Mouse (Mus musculus) myocyte (in vitro differentiated cells): ENCODE measurements around the gene B3galt5.

Experiments used
- CEBPB ChIP-seq: IDR thresholded peaks from 2 replicates; pipeline ENCODE4 v1.6.1; 2011; ENCODE audit warnings: mild to moderate bottlenecking, moderate library complexity; ENCODE audit not compliant: poor library complexity, insufficient read depth, severe bottlenecking
- E2F4 ChIP-seq: IDR thresholded peaks from one replicate; pipeline ENCODE4 v1.6.1; 2011; ENCODE audit warnings: mild to moderate bottlenecking, control low read depth, moderate library complexity; ENCODE audit not compliant: insufficient read depth
- MAX ChIP-seq: IDR thresholded peaks from one replicate; pipeline ENCODE4 v1.6.1; 2011; ENCODE audit warnings: low read depth, mild to moderate bottlenecking, control low read depth
- MYOD1 ChIP-seq, 3 experiments: IDR thresholded peaks; one replicate each; pipeline ENCODE4 v1.6.1; 2011; ENCODE audit warnings: control low read depth in 2 of 3, low read depth in 2 of 3, mild to moderate bottlenecking in 2 of 3, moderate library complexity in 1 of 3; ENCODE audit not compliant: insufficient read length in 2 of 3, control insufficient read depth in 1 of 3
- MYOG ChIP-seq, 3 experiments: IDR thresholded peaks; one replicate each; pipeline ENCODE4 v1.6.1; 2011; ENCODE audit warnings: control low read depth in 2 of 3, low read depth in 2 of 3, mild to moderate bottlenecking in 2 of 3; ENCODE audit not compliant: insufficient read length in 2 of 3, control insufficient read depth in 1 of 3, insufficient read depth in 1 of 3
- POLR2A ChIP-seq: IDR thresholded peaks from one replicate; pipeline ENCODE4 v1.6.1; 2011; ENCODE audit warnings: low read depth, mild to moderate bottlenecking, control low read depth, moderate library complexity; ENCODE audit not compliant: insufficient read length
- POLR2AphosphoS2 ChIP-seq: IDR thresholded peaks from one replicate; pipeline ENCODE4 v1.6.1; 2011; ENCODE audit warnings: low read depth, control low read depth; ENCODE audit not compliant: insufficient read length
- REST ChIP-seq: IDR thresholded peaks from one replicate; pipeline ENCODE4 v1.6.1; 2011; ENCODE audit warnings: mild to moderate bottlenecking, control low read depth, moderate library complexity; ENCODE audit not compliant: insufficient read depth, insufficient read length
- TCF12 ChIP-seq: IDR thresholded peaks from one replicate; pipeline ENCODE4 v1.6.1; 2011; ENCODE audit warnings: mild to moderate bottlenecking, control low read depth; ENCODE audit not compliant: poor library complexity, insufficient read depth, severe bottlenecking
- TCF3 ChIP-seq: IDR thresholded peaks from one replicate; pipeline ENCODE4 v1.6.1; 2011; ENCODE audit warnings: low read depth, control low read depth; ENCODE audit not compliant: insufficient read length
- USF1 ChIP-seq: IDR thresholded peaks from one replicate; pipeline ENCODE4 v1.6.1; 2011; ENCODE audit warnings: low read depth, mild to moderate bottlenecking, control low read depth, moderate library complexity

GRCm38 (mm10) chr16:96280719-96281605 lies 45.4 kb downstream of the B3galt5 start:
- no peak for TF ChIP-seq POLR2A
- TF ChIP-seq MAX = no peak
- no peak for TF ChIP-seq MYOG (IDR thresholded peaks at IDR 0.05; ENCODE audit: control insufficient read depth in 1 of 3, insufficient read depth in 1 of 3, insufficient read length in 2 of 3, low read depth in 2 of 3)
- TF ChIP-seq POLR2AphosphoS2 = no peak
- TF ChIP-seq TCF12 = no peak
- no peak for TF ChIP-seq USF1
- TF ChIP-seq MYOD1 (IDR thresholded peaks at IDR 0.05; ENCODE audit: control insufficient read depth in 1 of 3, insufficient read length in 2 of 3, low read depth in 2 of 3) = no peak
- no peak for TF ChIP-seq CEBPB
- no peak for TF ChIP-seq E2F4
- no peak for TF ChIP-seq REST
- TF ChIP-seq TCF3 = no peak
